Mouse (Mus musculus) thymus, adult 2 months (tissue): ENCODE results near the gene Cacna1c. TPM values are rescaled to one million over a fixed set of nuclear protein-coding genes. Genes with fewer than 3 reads are reported as not detected.
A peak's percentile ranks its signal among the peaks of the same experiment; 100 is the strongest.

Experiments used
- DNase-seq: peaks from one replicate; pipeline ENCODE4 v3.0.0; 2021
- H3K27ac ChIP-seq: fragments of 200-500 bp; 2 replicates; pipeline ENCODE4 v1.5.1; 2012; ENCODE audit warnings: low read length, control low read depth; ENCODE audit not compliant: control insufficient read depth, insufficient read depth
- H3K27me3 ChIP-seq: fragments of 200-500 bp; 2 replicates; pipeline ENCODE4 v1.6.1; 2012; ENCODE audit warnings: mild to moderate bottlenecking, low read length, moderate library complexity, mixed read lengths; ENCODE audit not compliant: control insufficient read depth, insufficient read depth
- H3K36me3 ChIP-seq: fragments of 200-500 bp; 2 replicates; pipeline ENCODE4 v1.6.1; 2012; ENCODE audit warnings: mild to moderate bottlenecking, low read length, moderate library complexity; ENCODE audit not compliant: control insufficient read depth, insufficient read depth
- H3K4me1 ChIP-seq: fragments of 200-500 bp; replicated peaks from 2 replicates; pipeline ENCODE4 v1.6.1; 2012; ENCODE audit warnings: low read length; ENCODE audit not compliant: control insufficient read depth, insufficient read depth
- H3K4me3 ChIP-seq: fragments of 200-500 bp; 2 replicates; pipeline ENCODE4 v1.5.1; 2012; ENCODE audit warnings: mild to moderate bottlenecking, low read length, control low read depth, moderate library complexity; ENCODE audit not compliant: control insufficient read depth, insufficient read depth
- CTCF ChIP-seq: fragments of 200-500 bp; IDR thresholded peaks from 2 replicates; pipeline ENCODE4 v1.5.1; 2012; ENCODE audit warnings: mild to moderate bottlenecking, control low read depth, low read length, moderate library complexity, borderline replicate concordance; ENCODE audit not compliant: control insufficient read depth, poor library complexity, insufficient read depth; ENCODE audit errors: extremely low read depth
- POLR2A ChIP-seq: fragments of 200-500 bp; IDR thresholded peaks from 2 replicates; pipeline ENCODE4 v1.6.1; 2012; ENCODE audit warnings: mild to moderate bottlenecking, low read length, control low read depth, moderate library complexity; ENCODE audit not compliant: control insufficient read depth, poor library complexity, insufficient read depth; ENCODE audit errors: extremely low read depth
- WGBS: fragments of 180-500 bp; shearing (Covaris S2); methylation state at CpG from one replicate; pipeline ENCODE4 v1.1.7; 2018; 5-methylcytosine and 5-hydroxymethylcytosine counted together
- polyA plus RNA-seq: library from polyadenylated mRNA; depleted of rRNA; stranded (reverse); fragments of >200 nt; gene quantifications from 2 replicates; pipeline ENCODE4 v1.2.3, GENCODE M21; 2012; rRNA removed

Cacna1c gene
- polyA plus RNA-seq, 1 experiment, result 4.8 TPM

DNA sequence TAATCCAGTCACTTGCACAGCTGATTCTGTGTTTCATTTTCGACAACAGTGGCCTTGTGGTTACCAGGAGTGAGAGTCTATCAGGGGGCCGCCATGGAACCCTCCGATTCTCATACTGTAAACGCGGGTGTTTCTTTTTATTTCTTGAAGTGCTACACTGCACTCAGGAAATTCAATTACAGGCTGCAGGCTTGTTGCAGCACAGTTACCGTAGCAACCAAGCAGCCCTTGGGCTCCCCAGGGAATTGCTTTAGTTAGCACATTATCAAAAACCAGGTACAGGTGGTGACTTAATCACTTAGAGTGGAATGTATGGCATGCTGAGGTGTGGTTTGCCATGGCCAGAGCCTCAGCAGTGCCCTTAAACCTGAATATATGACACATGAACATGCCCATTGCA, 621.9 kb downstream of the Cacna1c start:
- no peaks in the 10 kb centered on the region for H3K36me3 ChIP-seq
- no peak for DNase-seq
- H3K4me1 ChIP-seq, result no peaks in the 10 kb centered on the region
- no peaks in the 10 kb centered on the region for H3K27me3 ChIP-seq
- H3K27ac ChIP-seq, result no peak overlapping the region
- TF ChIP-seq CTCF (no peak), POLR2A (no peak)
- 87% methylated on average over 6 of the region's 6 CpGs for WGBS
- H3K4me3 ChIP-seq, result no peak overlapping the region

GRCm38 (mm10) chr6:118567816-118568215, 628.4 kb downstream of the Cacna1c start:
- Histone ChIP-seq H3K4me3 (no peak overlapping the region), H3K27ac (no peak overlapping the region), H3K27me3 (no peaks in the 10 kb centered on the region), H3K36me3 (no peaks in the 10 kb centered on the region), H3K4me1 (no peaks in the 10 kb centered on the region; the same call in 1 of the 2 replicates)
- no peak for TF ChIP-seq CTCF
- no peak for TF ChIP-seq POLR2A
- DNase-seq, result no peak
- WGBS, result 97% methylated on average over 3 of the region's 3 CpGs

DNA sequence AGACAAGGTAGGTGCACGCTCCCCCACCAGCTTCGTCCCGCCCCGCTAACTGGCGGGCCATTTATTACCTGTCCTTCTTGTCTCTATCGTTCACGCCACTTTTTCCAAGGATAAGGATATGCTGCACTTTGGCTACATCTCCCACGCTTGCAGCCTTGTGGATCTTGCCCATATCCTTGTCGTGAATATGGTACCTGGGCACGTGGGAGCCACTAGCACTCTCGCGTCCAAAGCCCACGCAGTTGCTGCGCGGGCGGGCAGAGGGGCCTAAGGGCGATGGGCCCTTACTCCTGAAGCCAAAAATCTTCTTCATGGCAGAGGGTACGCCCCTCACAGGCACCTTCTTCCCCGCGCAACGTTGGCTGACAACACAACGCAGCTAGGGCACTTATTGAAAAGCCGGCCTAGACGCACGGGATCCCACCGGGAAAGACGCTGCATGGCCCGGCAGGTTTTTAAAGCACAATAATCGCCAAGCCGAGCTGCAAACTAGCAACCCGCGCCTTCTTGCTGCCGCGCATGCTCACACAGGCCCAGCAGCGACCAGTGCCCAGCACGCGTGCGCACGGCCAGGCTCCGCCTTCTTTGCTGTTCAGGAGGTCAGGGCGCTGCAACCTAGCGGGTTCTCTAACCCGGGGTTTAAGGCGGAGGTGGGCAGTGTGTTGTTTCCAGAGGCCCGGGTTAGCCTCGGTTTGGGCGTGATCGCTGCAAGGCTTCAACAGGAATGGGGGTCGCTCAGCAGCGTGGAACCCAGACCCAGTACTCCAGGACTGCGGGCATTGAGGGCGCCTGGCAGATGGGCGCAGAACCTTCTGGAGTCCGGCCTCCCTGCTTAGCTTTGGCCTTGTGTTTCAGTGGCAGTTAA, 634.2 kb downstream of the Cacna1c start, which contains the start of gene Ankrd26:
TSS of gene Ankrd26 (minus strand) at position 482 of the 865 bp plus-strand sequence.
- Histone ChIP-seq H3K4me3 (peak within 1 kb of the TSS; percentile 69), H3K4me1 (peaks cover 3% of the 10 kb centered on the region)
- DNase-seq, result peak; percentile 95

DNA sequence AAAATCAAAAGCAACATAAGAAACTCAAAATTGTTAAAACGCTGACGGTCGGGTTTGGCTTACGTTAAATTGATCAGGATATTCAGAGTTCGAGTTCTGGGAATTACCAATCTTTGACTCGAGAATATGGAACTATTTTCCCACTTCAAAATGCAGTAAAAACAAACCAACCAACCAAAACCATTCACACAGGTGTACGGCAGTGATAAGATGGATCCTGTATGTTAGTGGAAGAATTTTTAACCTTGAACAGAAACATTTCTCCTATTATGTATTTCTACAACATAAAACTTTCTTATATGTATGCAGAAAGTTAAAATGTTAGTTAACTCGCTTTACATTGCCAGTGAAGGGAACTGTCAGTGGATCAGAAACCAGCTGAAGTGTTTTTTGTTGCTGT, 635.0 kb downstream of the Cacna1c start:
- H3K4me3 ChIP-seq, result no peak overlapping the region
- H3K4me1 ChIP-seq, result peaks cover 3% of the 10 kb centered on the region
- TF ChIP-seq POLR2A, result no peak
- TF ChIP-seq CTCF, result no peak
- H3K36me3 ChIP-seq, result peaks cover 5% of the 10 kb centered on the region; the same call in 1 of the 2 replicates
- WGBS, result 79% methylated on average over 8 of the region's 8 CpGs
- no peak overlapping the region for H3K27ac ChIP-seq
- DNase-seq, result no peak
- no peaks in the 10 kb centered on the region for H3K27me3 ChIP-seq

More for the DNA sequence above, 634.2 kb downstream of the Cacna1c start, which contains the start of gene Ankrd26:
- Histone ChIP-seq H3K36me3 (peaks cover under 1% of the 10 kb centered on the region; the same call in 1 of the 2 replicates), H3K27me3 (no peaks in the 10 kb centered on the region), H3K27ac (no peak within 1 kb of the TSS)
- TF ChIP-seq CTCF (0 out of 2 replicates have a peak, but pooled peaks have one; percentile 21), POLR2A (peak; percentile 41; the same call in 1 of the 2 replicates)
- 2% methylated on average over 54 of the region's 54 CpGs for WGBS

- H3K4me1 ChIP-seq, result no peaks in the 10 kb centered on the region
- H3K27me3 ChIP-seq, result no peaks in the 10 kb centered on the region
- no peak for DNase-seq
- H3K36me3 ChIP-seq, result peaks cover 4% of the 10 kb centered on the region; the same call in 1 of the 2 replicates
- WGBS, result 98% methylated on average over 4 of the region's 4 CpGs
- H3K27ac ChIP-seq, result no peak overlapping the region
- no peak for TF ChIP-seq POLR2A
- TF ChIP-seq CTCF, result no peak
- H3K4me3 ChIP-seq, result no peak overlapping the region
These were observed 657.6 kb downstream of the Cacna1c start for GRCm38 (mm10) chr6:118538627-118539026.

Other genes with a start within 250 kb of the Cacna1c start
- gene Dcp1b, start 21.2 kb downstream of the Cacna1c start, polyA plus RNA-seq, result 44.2 and 48.7 TPM in 2 replicates
- 32.8 and 34.8 TPM in 2 replicates for gene Cacna2d4, start 40.1 kb upstream of the Cacna1c start, polyA plus RNA-seq
- gene Lrtm2, start 134.3 kb upstream of the Cacna1c start, polyA plus RNA-seq, result 1.4 and 2.1 TPM in 2 replicates
- gene Adipor2, start 221.3 kb upstream of the Cacna1c start, polyA plus RNA-seq, result 63.8 and 70.7 TPM in 2 replicates